Mouse (Mus musculus) bone marrow macrophage, adult 2 months (primary cell): ENCODE measurements at regions not wholly inside any gene's neighbourhood (a gene's known extent, or its start where the extent isn't known, plus 50 kb on each side); places are given as distances from the start of the nearest gene placed in this dataset.

Source experiments
- CTCF ChIP-seq: IDR thresholded peaks from 2 replicates; pipeline ENCODE4 v1.5.1; 2012; ENCODE audit warnings: low read depth, mild to moderate bottlenecking, low read length, moderate library complexity
- POLR2A ChIP-seq: IDR thresholded peaks from 2 replicates; pipeline ENCODE4 v1.6.1; 2012; ENCODE audit warnings: mild to moderate bottlenecking, low read depth, low read length, borderline replicate concordance

DNA sequence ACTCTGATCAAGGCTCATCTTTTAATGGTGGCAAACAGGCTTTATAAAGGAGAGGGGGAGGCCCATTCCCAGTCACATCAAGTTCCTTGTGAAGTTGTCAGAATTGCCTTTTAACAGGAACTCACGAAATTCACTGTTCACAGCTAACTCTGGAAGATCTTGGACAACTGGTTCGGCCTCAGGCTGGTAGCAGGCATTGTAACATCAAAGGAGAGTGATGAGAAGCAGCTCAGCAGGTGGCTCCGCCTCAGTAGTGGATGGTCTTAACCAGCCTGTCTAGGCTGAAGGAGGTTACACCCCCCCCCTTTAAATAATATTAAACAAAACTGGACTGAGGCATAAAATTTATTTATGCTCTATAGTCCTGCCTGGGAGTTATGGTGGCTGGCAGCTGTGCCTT, 113.0 kb upstream of the Tac1 start:
- no peak for TF ChIP-seq CTCF
- TF ChIP-seq POLR2A: no peak
